ENCODE assay signal across 14 mouse cellular contexts in genomic region chr9:27792226-27792625, GRCm38 (mm10). TPM values are rescaled to one million over a fixed set of nuclear protein-coding genes. Genes with fewer than 3 reads are reported as not detected.
DNase-seq lines count a peak whose midpoint lies in the region; ATAC-seq lines count a peak whose summit lies in the region.
"Had no signal": no experiment of that assay in that cellular context is flagged by ENCODE, and none has a peak within 500 bp of the region (broad histone marks: within the 10 kb centered on the region; RNA-seq: fewer than 3 reads in every experiment).

No protein-coding gene starts in this region.

- H3K36me3 ChIP-seq in forebrain, embryonic 15.5 days = no peaks in the 10 kb centered on the region
- no peaks in the 10 kb centered on the region for H3K36me3 ChIP-seq in forebrain, embryonic 10.5 days (replicated peaks)
- no peaks in the 10 kb centered on the region for H3K36me3 ChIP-seq in limb, embryonic 13.5 days
- H3K36me3 ChIP-seq: liver, embryonic 13.5 days had no signal

- H3K4me1 ChIP-seq in forebrain, embryonic 15.5 days = peaks cover 10% of the 10 kb centered on the region; the same call in 1 of the 2 replicates
- H3K4me1 ChIP-seq in forebrain, embryonic 10.5 days = peaks cover 13% of the 10 kb centered on the region
- H3K4me1 ChIP-seq in limb, embryonic 13.5 days = peaks cover 10% of the 10 kb centered on the region; the same call in 1 of the 2 replicates
- H3K4me1 ChIP-seq: liver, embryonic 13.5 days had no signal

- ATAC-seq in forebrain, embryonic 15.5 days (replicated peaks) = no peak
- no peak for ATAC-seq in limb, embryonic 13.5 days (ENCODE audit: low FRiP score, low read depth)

- H3K9ac ChIP-seq in forebrain, embryonic 15.5 days (replicated peaks) = 0 out of 2 replicates have a peak overlapping the region, but pooled peaks have one; percentile 8
- H3K9ac ChIP-seq in limb, embryonic 13.5 days = no peak overlapping the region
- H3K9ac ChIP-seq: liver, embryonic 13.5 days had no signal

- 37% methylated on average over 2 of the region's 2 CpGs for WGBS in forebrain, embryonic 15.5 days
- 27% methylated on average over 2 of the region's 2 CpGs for WGBS in forebrain, embryonic 10.5 days
- WGBS in limb, embryonic 13.5 days = 17% methylated on average over 2 of the region's 2 CpGs

- H3K9me3 ChIP-seq in forebrain, embryonic 15.5 days = no peaks in the 10 kb centered on the region
- no peaks in the 10 kb centered on the region for H3K9me3 ChIP-seq in forebrain, embryonic 10.5 days
- no peaks in the 10 kb centered on the region for H3K9me3 ChIP-seq in limb, embryonic 13.5 days
- H3K9me3 ChIP-seq: liver, embryonic 13.5 days had no signal

- DNase-seq in forebrain, embryonic 10.5 days (ENCODE audit: extremely low spot score, low spot score) = no peak
- peak; percentile 31 to 32 for DNase-seq in right cerebral cortex, adult 2 months (ENCODE audit: low spot score in 2 of 2)
- DNase-seq in right cerebral cortex, postnatal 4 days = no peak
- DNase-seq in spleen, adult 12 weeks (ENCODE audit: low spot score) = no peak
- DNase-seq in spleen, adult 18-20 months = no peak
- no peak for DNase-seq in left cerebral cortex, adult 11 months (ENCODE audit: low spot score)
- DNase-seq: adrenal gland, postnatal 25 days; cerebellum, adult 11-12 months; gastrocnemius, postnatal 25 days; kidney, postnatal 10 days; liver, embryonic 13.5 days; lung, postnatal 14 days had no signal

- peak overlapping the region; percentile 52 for H3K4me3 ChIP-seq in forebrain, embryonic 15.5 days
- no peak overlapping the region for H3K4me3 ChIP-seq in forebrain, embryonic 10.5 days
- H3K4me3 ChIP-seq in limb, embryonic 13.5 days = 0 out of 2 replicates have a peak overlapping the region, but pooled peaks have one; percentile 42
- H3K4me3 ChIP-seq: liver, embryonic 13.5 days had no signal

- H3K27ac ChIP-seq in forebrain, embryonic 15.5 days (replicated peaks) = peak overlapping the region; percentile 86
- no peak overlapping the region for H3K27ac ChIP-seq in forebrain, embryonic 10.5 days
- no peak overlapping the region for H3K27ac ChIP-seq in limb, embryonic 13.5 days
- H3K27ac ChIP-seq: liver, embryonic 13.5 days had no signal

- peak overlapping the region; percentile 61 for H3K4me2 ChIP-seq in forebrain, embryonic 15.5 days (replicated peaks)
- H3K4me2 ChIP-seq in limb, embryonic 13.5 days (replicated peaks) = no peak overlapping the region

- peaks cover 4% of the 10 kb centered on the region; the same call in 1 of the 2 replicates for H3K27me3 ChIP-seq in forebrain, embryonic 15.5 days
- H3K27me3 ChIP-seq in forebrain, embryonic 10.5 days (ENCODE audit: poor library complexity, severe bottlenecking) = peaks cover 53% of the 10 kb centered on the region
- peaks cover 62% of the 10 kb centered on the region for H3K27me3 ChIP-seq in limb, embryonic 13.5 days

RNA-seq across cellular contexts. Expression of gene Opcml, which starts 1.7 kb away (rescaled TPM):
- 46.2 and 54.4 TPM in 2 replicates for polyA plus RNA-seq in forebrain, embryonic 15.5 days (2015; fragmentation: Nextera tagmentation; extraction: Ambion mirVana)
- 1.1 and 1.4 TPM in 2 replicates for polyA plus RNA-seq in forebrain, embryonic 10.5 days (2016; fragmentation: Nextera tagmentation; extraction: Ambion mirVana)
- 4.1 and 4.9 TPM in 2 replicates for polyA plus RNA-seq in limb, embryonic 13.5 days (2015; fragmentation: Nextera tagmentation; extraction: Ambion mirVana)

Comparison
In these comparisons a context has a peak if more than half of its experiments do, and no peak if none do; other contexts are left out.
1. DNase-seq: peak in right cerebral cortex, adult 2 months (2 of 2); none in forebrain, embryonic 10.5 days (single experiment), right cerebral cortex, postnatal 4 days (single experiment), spleen, adult 12 weeks (single experiment), spleen, adult 18-20 months (0 of 2) and left cerebral cortex, adult 11 months (single experiment).